Mouse (Mus musculus) large intestine, adult 2 months (tissue): Measurements from ENCODE around the gene Fam209. TPM values are rescaled to one million over a fixed set of nuclear protein-coding genes. Genes with fewer than 3 reads are reported as not detected.

ENCODE experiments used
- DNase-seq: peaks from one replicate; pipeline ENCODE4 v3.0.0-alpha.2; 2012; ENCODE audit warnings: low read depth, low spot score
- WGBS: fragments of 180-500 bp; shearing (Covaris S2); methylation state at CpG from one replicate; pipeline ENCODE4 v1.1.7; 2018; 5-methylcytosine and 5-hydroxymethylcytosine counted together
- polyA plus RNA-seq: library from polyadenylated mRNA; depleted of rRNA; stranded (reverse); fragments of >200 nt; gene quantifications from 2 replicates; pipeline ENCODE4 v1.2.3, GENCODE M21; 2012

The Fam209 gene
- polyA plus RNA-seq, 1 experiment, result 0.35 TPM

GRCm38 (mm10) chr2:172474970-172475369 is 2.6 kb downstream of the Fam209 start:
- DNase-seq, result no peak
- WGBS, result 29% methylated on average over 6 of the region's 6 CpGs

DNA sequence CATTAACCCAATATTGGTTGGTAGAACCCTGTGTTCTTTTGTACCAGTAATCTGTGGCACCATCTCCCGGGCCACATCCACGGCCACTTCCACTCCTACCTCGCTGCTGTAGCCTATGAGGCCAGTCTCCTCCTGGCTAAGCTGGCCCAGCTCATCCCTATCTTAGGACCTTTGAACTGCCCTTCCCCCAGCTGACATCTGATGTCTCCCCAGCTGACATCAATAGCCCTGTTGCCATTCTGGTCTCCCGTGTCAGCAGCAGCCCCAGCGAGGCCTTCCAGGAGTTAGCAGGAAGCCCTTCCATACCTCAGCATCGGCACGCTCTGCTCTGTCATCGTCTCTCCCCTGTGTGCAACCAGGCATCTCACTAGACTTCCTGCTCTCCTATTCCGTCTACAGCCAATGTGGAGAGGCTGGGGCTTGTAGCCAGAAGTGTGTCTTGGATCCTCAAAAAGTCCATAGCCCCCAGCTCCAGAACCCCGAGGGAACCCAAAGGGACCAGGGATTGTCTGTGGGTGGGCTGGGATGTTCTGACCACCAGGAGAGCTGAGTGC is 4.5 kb downstream of the Fam209 start:
- WGBS, result 23% methylated on average over 10 of the region's 10 CpGs
- DNase-seq, result no peak

GRCm38 (mm10) chr2:172477350-172477749 is 5.0 kb downstream of the Fam209 start:
- no peak for DNase-seq
- WGBS, result 39% methylated on average over 3 of the region's 3 CpGs

GRCm38 (mm10) chr2:172477860-172478259 is 5.5 kb downstream of the Fam209 start:
- peak; percentile 8 for DNase-seq
- WGBS, result 5% methylated on average over 2 of the region's 2 CpGs

DNA sequence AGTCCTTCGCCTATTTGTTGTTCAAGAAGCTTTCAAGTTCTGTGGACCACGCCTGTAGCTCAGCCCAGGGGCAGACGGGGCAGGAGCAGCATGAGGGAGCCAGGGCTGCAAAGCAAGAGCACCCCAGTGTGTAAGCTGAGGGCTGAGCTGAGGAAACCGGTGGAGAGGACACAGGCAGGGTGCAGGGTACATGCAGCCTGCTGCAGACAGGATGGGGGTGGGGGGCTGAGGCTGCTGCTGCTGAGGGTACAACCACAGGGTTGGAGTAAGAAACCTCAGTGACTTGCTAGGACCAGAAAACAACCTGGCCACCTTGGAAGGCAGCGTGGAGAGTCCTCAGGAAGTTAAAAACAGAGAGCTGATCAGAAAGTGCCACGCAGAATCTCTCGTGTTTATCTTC is 8.0 kb downstream of the Fam209 start:
- DNase-seq, result no peak
- WGBS, result 50% methylated on average over 7 of the region's 7 CpGs

GRCm38 (mm10) chr2:172481654-172482385 is 9.5 kb downstream of the Fam209 start:
- WGBS, result 73% methylated on average over 16 of the region's 16 CpGs
- no peak for DNase-seq

DNA sequence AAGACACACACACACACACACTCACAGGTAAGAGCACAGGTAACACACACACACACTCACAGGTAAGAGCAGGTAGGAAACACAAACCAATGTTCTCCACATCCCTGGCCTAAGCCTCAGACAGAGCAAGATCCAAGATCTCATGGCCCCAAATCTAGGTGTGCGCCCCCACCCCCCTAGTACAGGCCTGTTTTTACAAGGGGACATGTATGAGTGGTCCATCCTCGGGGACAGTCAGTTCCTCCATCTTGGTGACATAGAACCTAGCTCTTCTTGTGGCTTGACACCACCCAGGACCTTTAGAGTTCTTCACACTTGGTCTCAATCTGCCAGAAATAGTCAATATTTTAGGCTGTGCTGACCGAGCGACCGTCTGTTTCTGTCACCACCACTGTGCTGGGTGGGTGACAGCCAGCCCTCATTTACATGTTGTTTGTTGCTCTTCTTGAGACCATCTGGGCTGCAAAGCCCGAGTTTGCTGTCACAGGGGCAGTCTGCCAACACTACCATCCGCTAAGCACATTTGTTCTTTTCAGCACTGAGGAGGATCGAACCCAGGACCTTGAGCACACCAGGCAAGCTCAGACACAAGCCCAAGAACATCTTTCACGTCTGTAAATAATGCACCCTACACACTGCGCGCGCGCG is 11.6 kb downstream of the Fam209 start:
- WGBS, result 83% methylated on average over 14 of the region's 14 CpGs
- no peak for DNase-seq

- WGBS, result 17% methylated on average over 12 of the region's 12 CpGs
- no peak for DNase-seq
These were observed 12.5 kb downstream of the Fam209 start for GRCm38 (mm10) chr2:172484696-172485370.

- no peak for DNase-seq
- WGBS, result 67% methylated on average over 8 of the region's 8 CpGs
These were observed 24.5 kb downstream of the Fam209 start for GRCm38 (mm10) chr2:172496736-172497345.

- WGBS, result 37% methylated on average over 3 of the region's 3 CpGs
- DNase-seq, result no peak
These were observed 26.5 kb downstream of the Fam209 start for GRCm38 (mm10) chr2:172498823-172499222.

DNA sequence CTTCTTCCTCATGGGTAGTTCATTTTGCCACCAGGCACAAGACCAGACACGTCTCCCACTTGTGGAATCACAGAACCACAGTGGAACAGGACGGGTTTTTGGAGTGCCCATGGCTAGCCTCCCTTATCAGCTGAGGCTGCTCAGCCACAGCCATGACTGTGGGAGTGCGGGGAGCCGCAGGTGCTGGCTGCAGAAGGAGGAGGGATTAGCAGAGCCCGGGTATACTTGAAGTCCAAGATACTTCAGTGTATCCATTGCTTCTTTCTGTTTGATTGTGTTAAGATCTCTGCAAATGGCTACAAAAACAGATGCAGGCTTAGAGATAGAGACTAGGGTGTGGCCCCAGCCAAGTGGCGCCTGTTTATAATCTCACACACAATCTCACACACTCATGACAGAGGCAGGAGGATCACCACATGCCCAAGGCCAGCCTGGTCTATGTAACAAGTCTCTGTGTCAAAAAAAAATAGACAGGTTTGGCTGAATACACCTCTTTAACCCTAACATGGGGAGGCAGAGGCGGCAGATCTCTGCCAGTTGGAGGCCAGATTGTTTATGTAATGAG is 28.5 kb downstream of the Fam209 start:
- WGBS, result 35% methylated on average over 7 of the region's 7 CpGs
- no peak for DNase-seq

DNA sequence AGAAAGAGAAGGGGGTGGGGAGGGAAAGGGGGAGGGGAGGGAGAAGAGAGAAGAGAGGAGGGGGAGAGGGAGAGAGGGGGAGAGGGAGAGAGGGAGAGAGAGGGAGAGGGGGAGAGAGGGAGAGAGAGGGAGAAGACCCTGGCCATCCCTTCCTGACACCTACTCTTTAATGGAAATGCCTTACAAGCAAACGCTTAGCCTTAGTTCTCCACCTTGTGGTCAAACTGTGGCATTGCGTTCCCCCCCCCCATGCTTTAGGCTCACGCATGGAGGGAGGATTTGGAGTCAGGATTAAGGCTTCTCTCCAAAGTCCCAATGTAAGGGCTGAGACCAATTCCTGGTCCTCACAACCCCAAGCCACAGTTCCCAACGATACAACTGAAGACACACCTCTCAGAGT is 29.0 kb downstream of the Fam209 start:
- 5% methylated on average over 4 of the region's 4 CpGs for WGBS
- no peak for DNase-seq

GRCm38 (mm10) chr2:172502168-172502567 is 29.8 kb downstream of the Fam209 start:
- no peak for DNase-seq

DNA sequence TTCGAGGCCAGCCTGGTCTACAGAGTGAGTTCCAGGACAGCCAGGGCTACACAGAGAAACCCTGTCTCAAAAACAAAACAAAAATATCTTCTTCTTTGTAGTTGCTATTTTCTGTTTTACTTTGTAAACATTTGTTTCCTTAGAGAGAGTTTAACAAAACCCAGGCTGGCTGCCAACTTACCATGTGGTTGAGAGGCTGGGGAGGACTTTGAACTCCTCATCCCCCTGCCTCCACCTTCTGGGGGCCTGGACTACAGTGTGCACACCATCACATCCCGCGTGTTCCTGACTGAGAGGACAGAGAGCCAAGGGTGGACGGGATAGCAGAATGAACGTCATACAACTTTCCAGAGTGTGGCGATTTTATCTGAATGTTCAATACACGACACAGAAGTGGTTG is 33.8 kb downstream of the Fam209 start:
- 60% methylated on average over 7 of the region's 7 CpGs for WGBS
- DNase-seq, result no peak

More at GRCm38 (mm10) chr2:172502168-172502567, 29.8 kb downstream of the Fam209 start:
- WGBS, result 64% methylated on average over 14 of the region's 14 CpGs

DNA sequence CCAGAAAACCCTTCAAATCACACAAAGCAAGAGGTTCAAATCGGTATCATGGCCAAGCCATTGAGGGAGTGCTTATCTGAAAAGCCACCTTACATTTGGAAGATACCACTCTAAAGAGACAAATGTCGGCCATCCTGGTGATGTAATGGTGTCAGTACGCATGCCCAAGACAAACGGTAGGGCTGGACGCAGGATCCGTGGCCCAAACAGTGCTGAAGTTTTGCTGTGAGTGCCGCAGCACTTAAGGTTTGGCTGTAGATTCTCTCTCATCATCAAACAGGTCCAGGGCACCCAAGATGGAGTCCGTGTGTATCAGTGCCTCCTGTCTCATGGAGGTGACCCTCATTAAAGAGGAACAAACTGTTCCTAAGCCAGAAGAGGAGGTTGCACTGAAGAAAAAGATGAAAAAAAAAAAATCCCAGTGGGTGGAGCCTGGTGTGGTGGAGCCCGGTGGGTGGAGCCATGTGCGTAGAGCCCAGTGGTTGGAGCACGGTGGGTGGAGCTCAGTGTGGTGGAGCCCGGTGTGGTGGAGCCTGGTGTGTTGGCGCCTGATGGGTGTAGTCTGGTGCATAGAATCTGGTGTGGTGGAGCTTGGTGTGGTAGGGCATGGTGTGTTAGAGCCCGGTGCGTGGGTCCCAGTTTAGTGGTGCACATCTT is 37.9 kb downstream of the Fam209 start:
- DNase-seq, result no peak
- WGBS, result 86% methylated on average over 15 of the region's 15 CpGs

DNA sequence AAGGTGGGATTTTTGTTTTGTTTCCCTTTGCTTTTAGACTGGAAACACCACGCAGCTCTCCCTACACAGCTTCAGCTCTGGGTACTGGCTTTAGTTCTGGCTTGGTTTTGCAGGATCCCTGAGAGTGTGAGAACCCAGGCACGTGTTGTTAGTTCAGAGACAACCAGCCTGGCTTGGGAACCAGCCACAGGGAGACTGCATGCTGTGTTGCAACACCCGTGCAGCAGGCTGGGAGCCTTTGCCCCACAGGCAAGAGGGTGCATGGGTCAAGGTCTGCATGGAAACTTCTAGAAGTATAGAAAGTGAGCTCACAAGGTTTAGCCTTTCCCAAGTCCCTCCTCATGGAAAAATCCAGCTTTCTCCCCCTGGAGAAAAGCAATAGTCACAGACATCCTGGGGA is 38.6 kb downstream of the Fam209 start:
- DNase-seq, result no peak
- 46% methylated on average over 3 of the region's 3 CpGs for WGBS

DNA sequence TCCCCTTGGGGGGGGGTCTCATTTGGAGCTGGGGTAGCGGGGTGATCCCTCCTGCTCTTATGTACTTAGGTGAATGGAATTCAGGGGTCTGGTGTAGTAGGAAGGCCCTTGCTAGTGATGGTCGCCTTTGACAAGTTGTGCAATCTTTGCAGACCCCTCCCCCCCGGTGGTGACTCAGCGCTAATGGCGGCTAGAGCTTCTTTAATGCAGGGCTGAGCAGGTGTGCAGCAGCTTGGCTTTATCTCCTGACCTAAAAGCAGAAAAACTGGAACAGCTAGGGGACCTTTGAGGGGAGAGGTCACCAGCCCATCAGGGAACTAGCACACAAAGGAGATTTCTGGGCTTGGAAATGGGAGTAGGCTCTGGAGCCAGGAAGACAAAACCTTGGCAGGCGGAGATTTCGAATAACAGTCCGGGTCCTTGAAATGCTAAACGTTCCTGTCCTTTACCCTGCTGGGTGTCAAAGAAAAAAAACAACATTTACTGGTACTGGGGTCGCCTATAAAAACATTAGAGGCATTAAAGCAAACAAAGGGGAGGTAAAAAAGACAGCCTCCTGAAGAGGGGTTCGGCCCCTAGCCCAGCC is 44.2 kb downstream of the Fam209 start:
- DNase-seq, result no peak
- WGBS, result 21% methylated on average over 11 of the region's 11 CpGs

GRCm38 (mm10) chr2:172520616-172521371 is 48.5 kb downstream of the Fam209 start:
- no peak for DNase-seq
- WGBS, result 76% methylated on average over 9 of the region's 9 CpGs
